21 mouse cellular contexts compared by ENCODE assay signal in genomic region chr16:6381572-6381971, GRCm38 (mm10).
DNase-seq lines count a peak whose midpoint lies in the region; ATAC-seq and TF ChIP-seq lines count a peak whose summit lies in the region.
"Had no signal": no experiment of that assay in that cellular context is flagged by ENCODE, and none has a peak within 500 bp of the region (broad histone marks: within the 10 kb centered on the region; RNA-seq: fewer than 3 reads in every experiment).

No protein-coding gene starts in this region.

- no peak for TF ChIP-seq CTCF in layer of hippocampus, adult 2 months (conservative IDR thresholded peaks at IDR 0.05)

- peak overlapping the region; percentile 10; the same call in 1 of the 2 replicates for H3K27ac ChIP-seq in layer of hippocampus, adult 2 months
- peak overlapping the region; percentile 48; the same call in 1 of the 2 replicates for H3K27ac ChIP-seq in neural tube, embryonic 14.5 days (ENCODE audit: low read depth, low read length)
- H3K27ac ChIP-seq: embryonic facial prominence, embryonic 10.5 days; forebrain, embryonic 13.5 days; heart, embryonic 10.5 days; hindbrain, postnatal 0 days had no signal

- no peak overlapping the region for H3K4me3 ChIP-seq in layer of hippocampus, adult 2 months
- H3K4me3 ChIP-seq in neural tube, embryonic 14.5 days (ENCODE audit: low read depth, low read length), result no peak overlapping the region
- H3K4me3 ChIP-seq: embryonic facial prominence, embryonic 10.5 days; forebrain, embryonic 13.5 days; heart, embryonic 10.5 days had no signal

- no peaks in the 10 kb centered on the region for H3K27me3 ChIP-seq in neural tube, embryonic 14.5 days (ENCODE audit: control insufficient read depth, insufficient read depth, low read length)
- H3K27me3 ChIP-seq: CH12.LX; forebrain, embryonic 13.5 days; Patski had no signal

- H3K36me3 ChIP-seq in neural tube, embryonic 14.5 days (ENCODE audit: control insufficient read depth, insufficient read depth, low read length), result no peaks in the 10 kb centered on the region
- H3K36me3 ChIP-seq: embryonic facial prominence, embryonic 10.5 days; heart, embryonic 10.5 days had no signal

- 55% methylated on average over 2 of the region's 2 CpGs for WGBS in neural tube, embryonic 14.5 days

- peaks cover 13% of the 10 kb centered on the region for H3K4me1 ChIP-seq in neural tube, embryonic 14.5 days (ENCODE audit: control insufficient read depth, insufficient read depth, low read length)
- H3K4me1 ChIP-seq: embryonic facial prominence, embryonic 10.5 days; forebrain, embryonic 13.5 days; heart, embryonic 10.5 days had no signal

- no peak for DNase-seq in frontal cortex, postnatal 36 days (ENCODE audit: low spot score in 2 of 2)
- no peak for DNase-seq in layer of hippocampus, adult 2 months (ENCODE audit: low spot score in 2 of 2)
- DNase-seq in layer of hippocampus, adult 9-10 months (ENCODE audit: low spot score), result no peak
- peak; percentile 57 for DNase-seq in brain, adult 2 months (ENCODE audit: low read depth, low spot score)
- DNase-seq: adrenal gland, postnatal 14 days; cerebellum, adult 18-20 months; cerebellum, adult 9-11 months; cerebellum, postnatal 36 days; forebrain, postnatal 0 days; gastrocnemius, postnatal 36 days; heart, adult 18-20 months; heart, postnatal 10 days had no signal

- H3K9me3 ChIP-seq in neural tube, embryonic 14.5 days (ENCODE audit: control insufficient read depth, low read length), result no peaks in the 10 kb centered on the region
- H3K9me3 ChIP-seq: embryonic facial prominence, embryonic 10.5 days; forebrain, embryonic 13.5 days; heart, embryonic 10.5 days had no signal

- H3K4me2 ChIP-seq in neural tube, embryonic 14.5 days (ENCODE audit: low read depth, low read length), result no peak overlapping the region
- H3K4me2 ChIP-seq: forebrain, embryonic 13.5 days had no signal

- peak; percentile 15; the same call in 1 of the 2 replicates for ATAC-seq in frontal cortex, adult (ENCODE audit: low TSS enrichment)
- no peak for ATAC-seq in neural tube, embryonic 14.5 days (ENCODE audit: low read depth)
- ATAC-seq: activated CD4-positive, CD25-positive, alpha-beta regulatory T cell, adult 4 months; forebrain, embryonic 13.5 days; forebrain, postnatal 0 days; hindbrain, postnatal 0 days; Patski had no signal

- no peak overlapping the region for H3K9ac ChIP-seq in neural tube, embryonic 14.5 days (replicated peaks; ENCODE audit: low read depth, low read length)
- H3K9ac ChIP-seq: forebrain, embryonic 13.5 days; forebrain, postnatal 0 days had no signal
